Mouse (Mus musculus) spleen, adult 2 months (tissue): ENCODE data around the gene Rere.

Experiments
- CTCF ChIP-seq: fragments of 200-500 bp; IDR thresholded peaks from 2 replicates; pipeline ENCODE4 v1.5.1; 2011; ENCODE audit warnings: mild to moderate bottlenecking, inconsistent platforms; ENCODE audit not compliant: insufficient read depth, insufficient read length, insufficient replicate concordance; ENCODE audit errors: extremely low read depth
- POLR2A ChIP-seq: fragments of 200-500 bp; IDR thresholded peaks from 2 replicates; pipeline ENCODE4 v1.6.1; 2011; ENCODE audit warnings: low read depth, low read length, inconsistent platforms

DNA sequence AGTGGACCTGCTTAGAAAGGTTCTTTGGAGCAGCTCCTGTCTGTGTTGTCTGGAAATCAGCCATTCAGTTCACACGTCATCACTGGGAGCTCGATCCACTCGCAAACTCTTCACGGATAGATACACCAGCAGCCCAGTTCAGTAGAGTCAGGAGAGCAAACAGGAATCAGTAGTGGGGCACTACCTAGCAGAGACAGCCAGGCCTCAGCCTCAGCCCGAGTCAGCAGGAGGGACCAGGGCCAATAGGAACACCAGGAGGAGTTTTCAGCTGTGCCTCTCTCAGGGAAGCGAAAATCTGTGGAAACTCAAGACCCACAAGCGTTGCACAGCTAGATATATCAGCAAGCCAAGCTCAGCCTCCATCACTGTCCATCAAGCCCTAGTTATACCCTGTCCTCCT is 264.3 kb downstream of the Rere start:
- TF ChIP-seq CTCF (no peak), POLR2A (no peak)
